Comparison of ENCODE assay signal across 23 mouse cellular contexts in genomic region chr2:129273823-129274222, GRCm38 (mm10). TPM values are rescaled to one million over a fixed set of nuclear protein-coding genes. Genes with fewer than 3 reads are reported as not detected.
DNase-seq lines count a peak whose midpoint lies in the region; ATAC-seq and TF ChIP-seq lines count a peak whose summit lies in the region.
"Had no signal": no experiment of that assay in that cellular context is flagged by ENCODE, and none has a peak within 500 bp of the region (broad histone marks: within the 10 kb centered on the region; RNA-seq: fewer than 3 reads in every experiment).

No protein-coding gene starts in this region.

- H3K9me3 ChIP-seq in hindbrain, embryonic 14.5 days (ENCODE audit: control insufficient read depth, low read length), result no peaks in the 10 kb centered on the region
- no peaks in the 10 kb centered on the region for H3K9me3 ChIP-seq in hindbrain, embryonic 12.5 days (replicated peaks)
- no peaks in the 10 kb centered on the region for H3K9me3 ChIP-seq in liver, postnatal 0 days (ENCODE audit: low read length)
- no peaks in the 10 kb centered on the region for H3K9me3 ChIP-seq in liver, embryonic 12.5 days (replicated peaks)
- H3K9me3 ChIP-seq: embryonic facial prominence, embryonic 13.5 days; embryonic facial prominence, embryonic 15.5 days; forebrain, embryonic 10.5 days; forebrain, embryonic 12.5 days had no signal

- peaks cover 8% of the 10 kb centered on the region; the same call in 1 of the 2 replicates for H3K36me3 ChIP-seq in hindbrain, embryonic 14.5 days (replicated peaks; ENCODE audit: control insufficient read depth, insufficient read depth)
- H3K36me3 ChIP-seq in hindbrain, embryonic 12.5 days, result peaks cover 56% of the 10 kb centered on the region
- H3K36me3 ChIP-seq in liver, postnatal 0 days (replicated peaks; ENCODE audit: insufficient read depth, low read length), result peaks cover 73% of the 10 kb centered on the region
- H3K36me3 ChIP-seq in liver, embryonic 12.5 days, result peaks cover 97% of the 10 kb centered on the region

- TF ChIP-seq EP300 in liver, postnatal 0 days (IDR thresholded peaks at IDR 0.05; ENCODE audit: low read depth), result no peak

- H3K9ac ChIP-seq in hindbrain, embryonic 14.5 days, result no peak overlapping the region
- no peak overlapping the region for H3K9ac ChIP-seq in hindbrain, embryonic 12.5 days
- no peak overlapping the region for H3K9ac ChIP-seq in liver, postnatal 0 days (replicated peaks)
- H3K9ac ChIP-seq in liver, embryonic 12.5 days, result no peak overlapping the region
- H3K9ac ChIP-seq: embryonic facial prominence, embryonic 13.5 days; embryonic facial prominence, embryonic 15.5 days; forebrain, embryonic 12.5 days had no signal

- no peak for ATAC-seq in hindbrain, embryonic 14.5 days (ENCODE audit: low FRiP score)
- no peak for ATAC-seq in hindbrain, embryonic 12.5 days (ENCODE audit: low FRiP score)
- no peak for ATAC-seq in liver, postnatal 0 days
- ATAC-seq in liver, embryonic 12.5 days, result no peak
- ATAC-seq: forebrain, embryonic 14.5 days; forebrain, embryonic 16.5 days had no signal

- H3K4me3 ChIP-seq in hindbrain, embryonic 14.5 days (replicated peaks; ENCODE audit: low read length), result no peak overlapping the region
- H3K4me3 ChIP-seq in hindbrain, embryonic 12.5 days, result no peak overlapping the region
- H3K4me3 ChIP-seq in liver, postnatal 0 days (ENCODE audit: low read depth, low read length), result no peak overlapping the region
- H3K4me3 ChIP-seq in liver, embryonic 12.5 days, result no peak overlapping the region
- H3K4me3 ChIP-seq: embryonic facial prominence, embryonic 13.5 days; embryonic facial prominence, embryonic 15.5 days; erythroblast, embryonic 14.5 days; forebrain, embryonic 10.5 days; forebrain, embryonic 12.5 days had no signal

- H3K4me2 ChIP-seq in hindbrain, embryonic 14.5 days (replicated peaks), result no peak overlapping the region
- H3K4me2 ChIP-seq in hindbrain, embryonic 12.5 days (replicated peaks), result no peak overlapping the region
- H3K4me2 ChIP-seq in liver, postnatal 0 days (ENCODE audit: low read depth, low read length), result no peak overlapping the region
- no peak overlapping the region for H3K4me2 ChIP-seq in liver, embryonic 12.5 days
- H3K4me2 ChIP-seq: embryonic facial prominence, embryonic 13.5 days; embryonic facial prominence, embryonic 15.5 days; forebrain, embryonic 12.5 days had no signal

- no peak for TF ChIP-seq CTCF in liver, postnatal 0 days (IDR thresholded peaks at IDR 0.05; ENCODE audit: low read depth)

- DNase-seq in hindbrain, embryonic 14.5 days (ENCODE audit: low spot score), result peak; percentile 6
- peak; percentile 9 for DNase-seq in liver, postnatal 0 days
- DNase-seq: adrenal gland, adult 2 months; adrenal gland, postnatal 10 days; adrenal gland, postnatal 25 days; cerebellum, adult 11 months; cerebellum, adult 18-20 months; cerebellum, adult 8-10 months; cerebellum, adult 9-11 months; cerebellum, postnatal 14 days; cerebellum, postnatal 36 days; embryo, embryonic 11 days had no signal

- no peaks in the 10 kb centered on the region for H3K27me3 ChIP-seq in hindbrain, embryonic 14.5 days (ENCODE audit: control insufficient read depth, insufficient read depth, low read length)
- no peaks in the 10 kb centered on the region for H3K27me3 ChIP-seq in hindbrain, embryonic 12.5 days
- no peaks in the 10 kb centered on the region for H3K27me3 ChIP-seq in liver, postnatal 0 days (ENCODE audit: insufficient read depth, low read length)
- no peaks in the 10 kb centered on the region for H3K27me3 ChIP-seq in liver, embryonic 12.5 days (replicated peaks)
- H3K27me3 ChIP-seq: embryonic facial prominence, embryonic 13.5 days; embryonic facial prominence, embryonic 15.5 days; forebrain, embryonic 12.5 days had no signal

- H3K27ac ChIP-seq in hindbrain, embryonic 14.5 days, result no peak overlapping the region
- no peak overlapping the region for H3K27ac ChIP-seq in hindbrain, embryonic 12.5 days
- no peak overlapping the region for H3K27ac ChIP-seq in liver, postnatal 0 days (ENCODE audit: low read depth)
- H3K27ac ChIP-seq in liver, embryonic 12.5 days, result no peak overlapping the region
- H3K27ac ChIP-seq: embryonic facial prominence, embryonic 13.5 days; embryonic facial prominence, embryonic 15.5 days; forebrain, embryonic 10.5 days; forebrain, embryonic 12.5 days had no signal

- 91% methylated on average over 5 of the region's 5 CpGs for WGBS in hindbrain, embryonic 14.5 days
- 98% methylated on average over 5 of the region's 5 CpGs for WGBS in hindbrain, embryonic 12.5 days
- 94% methylated on average over 5 of the region's 5 CpGs for WGBS in liver, postnatal 0 days (ENCODE audit: insufficient replicate concordance)
- WGBS in liver, embryonic 12.5 days (ENCODE audit: insufficient replicate concordance), result 93% methylated on average over 5 of the region's 5 CpGs

- H3K4me1 ChIP-seq in hindbrain, embryonic 14.5 days (replicated peaks; ENCODE audit: control insufficient read depth, insufficient read depth, low read length), result no peaks in the 10 kb centered on the region
- H3K4me1 ChIP-seq in hindbrain, embryonic 12.5 days, result no peaks in the 10 kb centered on the region
- H3K4me1 ChIP-seq in liver, postnatal 0 days (ENCODE audit: insufficient read depth), result no peaks in the 10 kb centered on the region
- H3K4me1 ChIP-seq in liver, embryonic 12.5 days, result no peaks in the 10 kb centered on the region
- H3K4me1 ChIP-seq: embryonic facial prominence, embryonic 13.5 days; embryonic facial prominence, embryonic 15.5 days; forebrain, embryonic 10.5 days; forebrain, embryonic 12.5 days had no signal

RNA-seq across cellular contexts. Expression of gene Ckap2l, which starts 23.2 kb away (rescaled TPM):
- polyA plus RNA-seq in hindbrain, embryonic 14.5 days (2014; fragmentation: Nextera tagmentation; extraction: Ambion mirVana), result 9.8 and 13.6 TPM in 2 replicates
- 33.8 and 37.6 TPM in 2 replicates for polyA plus RNA-seq in hindbrain, embryonic 12.5 days (2016; fragmentation: Nextera tagmentation; extraction: Ambion mirVana)
- polyA plus RNA-seq in liver, postnatal 0 days (2015; fragmentation: Nextera tagmentation; extraction: Ambion mirVana), result 12.3 and 13.2 TPM in 2 replicates
- polyA plus RNA-seq in liver, embryonic 12.5 days (2016; fragmentation: Nextera tagmentation; extraction: Ambion mirVana), result 31.6 and 36.3 TPM in 2 replicates

RNA-seq across cellular contexts. Expression of gene Il1a, which starts 35.9 kb away (rescaled TPM):
- polyA plus RNA-seq in hindbrain, embryonic 14.5 days (2014; fragmentation: Nextera tagmentation; extraction: Ambion mirVana), result 0.14 and 0.31 TPM in 2 replicates
- 0.12 and 0.39 TPM in 2 replicates for polyA plus RNA-seq in hindbrain, embryonic 12.5 days (2016; fragmentation: Nextera tagmentation; extraction: Ambion mirVana)
- polyA plus RNA-seq in liver, postnatal 0 days (2015; fragmentation: Nextera tagmentation; extraction: Ambion mirVana), result 4.8 and 6.3 TPM in 2 replicates
- polyA plus RNA-seq in liver, embryonic 12.5 days (2016; fragmentation: Nextera tagmentation; extraction: Ambion mirVana), result 2.8 and 3.7 TPM in 2 replicates
- polyA plus RNA-seq: adrenal gland, adult 2 months; C2C12; embryonic facial prominence, embryonic 11.5 days; embryonic facial prominence, embryonic 13.5 days; embryonic facial prominence, embryonic 15.5 days; erythroblast, embryonic 14.5 days; forebrain, embryonic 10.5 days had no signal
